Mouse (Mus musculus) MEL (cell line): Measurements from ENCODE around the gene Thada. TPM values are rescaled to one million over a fixed set of nuclear protein-coding genes. Genes with fewer than 3 reads are reported as not detected.

ENCODE experiments used
- DNase-seq: peaks from one replicate; pipeline ENCODE4 v3.0.0; 2011; ENCODE audit warnings: low read depth, low spot score
- H3K27ac ChIP-seq: 2 replicates; pipeline ENCODE4 v1.5.1; 2012; ENCODE audit warnings: low read depth, mild to moderate bottlenecking, control low read depth, low read length, moderate library complexity; ENCODE audit not compliant: control insufficient read depth
- H3K27me3 ChIP-seq, 2 experiments: fragments of 150-350 bp in 1 of 2; sonication (generic) in 1 of 2; 2 replicates each; pipeline ENCODE4 v1.6.1; 2012; ENCODE audit warnings: low read length in 2 of 2, mild to moderate bottlenecking in 2 of 2, improper control_type of control experiment in 1 of 2, moderate library complexity in 1 of 2; ENCODE audit not compliant: insufficient read depth in 2 of 2, control insufficient read depth in 1 of 2
- H3K36me3 ChIP-seq, 2 experiments: 2 replicates each; pipeline ENCODE4 v1.6.1; 2012 to 2014; ENCODE audit warnings: low read length in 2 of 2, improper control_type of control experiment in 1 of 2, inconsistent platforms in 1 of 2, mild to moderate bottlenecking in 1 of 2; ENCODE audit not compliant: insufficient read depth in 2 of 2, control insufficient read depth in 1 of 2
- H3K4me1 ChIP-seq, 2 experiments: fragments of 150-350 bp in 1 of 2; sonication (generic) in 1 of 2; 2 replicates each; pipeline ENCODE4 v1.6.1; 2012; ENCODE audit warnings: low read length in 2 of 2, improper control_type of control experiment in 1 of 2, mild to moderate bottlenecking in 1 of 2; ENCODE audit not compliant: insufficient read depth in 2 of 2, control insufficient read depth in 1 of 2
- H3K4me3 ChIP-seq, 2 experiments: fragments of 150-350 bp in 1 of 2; sonication (generic) in 1 of 2; 2 replicates each; pipeline ENCODE4 v1.5.1; 2012; ENCODE audit warnings: low read depth in 2 of 2, low read length in 2 of 2, mild to moderate bottlenecking in 2 of 2, moderate library complexity in 2 of 2, control low read depth in 1 of 2, improper control_type of control experiment in 1 of 2; ENCODE audit not compliant: control insufficient read depth in 1 of 2, insufficient read depth in 1 of 2
- H3K79me2 ChIP-seq: 2 replicates; pipeline ENCODE4 v1.6.1; 2012; ENCODE audit warnings: mild to moderate bottlenecking, low read length, moderate library complexity; ENCODE audit not compliant: control insufficient read depth, poor library complexity, insufficient read depth
- H3K9ac ChIP-seq: 2 replicates; pipeline ENCODE4 v1.6.1; 2012; ENCODE audit warnings: low read depth, mild to moderate bottlenecking, control low read depth, low read length, moderate library complexity; ENCODE audit not compliant: control insufficient read depth, poor library complexity, severe bottlenecking
- H3K9me3 ChIP-seq: fragments of 150-350 bp; sonication (generic); replicated peaks from 2 replicates; pipeline ENCODE4 v1.6.1; 2012; ENCODE audit warnings: mild to moderate bottlenecking, low read length, improper control_type of control experiment, moderate library complexity; ENCODE audit not compliant: insufficient read depth
- BHLHE40 ChIP-seq: IDR thresholded peaks from 2 replicates; pipeline ENCODE4 v1.6.1; 2012; ENCODE audit warnings: low read depth, mild to moderate bottlenecking, inconsistent platforms, low read length, improper control_type of control experiment, borderline replicate concordance
- CHD1 ChIP-seq: IDR thresholded peaks from 2 replicates; pipeline ENCODE4 v1.6.1; 2012; ENCODE audit warnings: low read depth, mild to moderate bottlenecking, inconsistent platforms, low read length, improper control_type of control experiment
- CHD2 ChIP-seq: IDR thresholded peaks from 2 replicates; pipeline ENCODE4 v1.6.1; 2011; ENCODE audit warnings: low read length, improper control_type of control experiment
- EP300 ChIP-seq, 2 experiments: IDR thresholded peaks; 2 replicates each; pipeline ENCODE4 v1.6.1; 2011; ENCODE audit warnings: improper control_type of control experiment in 2 of 2, low read length in 2 of 2, low read depth in 1 of 2, mild to moderate bottlenecking in 1 of 2
- ETS1 ChIP-seq: IDR thresholded peaks from 2 replicates; pipeline ENCODE4 v1.6.1; 2012; ENCODE audit warnings: low read depth, mild to moderate bottlenecking, inconsistent platforms, low read length, improper control_type of control experiment, moderate library complexity
- GATA1 ChIP-seq: IDR thresholded peaks from 2 replicates; pipeline ENCODE4 v1.6.1; 2011; ENCODE audit warnings: low read depth, low read length, improper control_type of control experiment
- HCFC1 ChIP-seq: IDR thresholded peaks from 2 replicates; pipeline ENCODE4 v1.6.1; 2012; ENCODE audit warnings: low read depth, mild to moderate bottlenecking, inconsistent platforms, low read length, improper control_type of control experiment, moderate library complexity
- KAT2A ChIP-seq: conservative IDR thresholded peaks from 2 replicates; pipeline ENCODE4 v1.6.1; 2012; ENCODE audit warnings: low read depth, low read length, improper control_type of control experiment, inconsistent platforms
- MXI1 ChIP-seq: IDR thresholded peaks from 2 replicates; pipeline ENCODE4 v1.6.1; 2011; ENCODE audit warnings: mild to moderate bottlenecking, low read depth, low read length, improper control_type of control experiment
- MYC ChIP-seq: IDR thresholded peaks from 2 replicates; pipeline ENCODE4 v1.6.1; 2011; ENCODE audit warnings: low read depth, mild to moderate bottlenecking, low read length, improper control_type of control experiment, moderate library complexity
- NELFE ChIP-seq: IDR thresholded peaks from 2 replicates; pipeline ENCODE4 v1.6.1; 2011; ENCODE audit warnings: low read depth, low read length, improper control_type of control experiment
- POLR2AphosphoS5 ChIP-seq: IDR thresholded peaks from 2 replicates; pipeline ENCODE4 v1.6.1; 2012; ENCODE audit warnings: low read depth, borderline replicate concordance, mild to moderate bottlenecking, inconsistent platforms, low read length, moderate library complexity, mixed read lengths
- SIN3A ChIP-seq: IDR thresholded peaks from 2 replicates; pipeline ENCODE4 v1.6.1; 2012; ENCODE audit warnings: low read length, improper control_type of control experiment, inconsistent platforms
- TCF12 ChIP-seq: IDR thresholded peaks from 2 replicates; pipeline ENCODE4 v1.6.1; 2014; ENCODE audit warnings: low read depth, mild to moderate bottlenecking, inconsistent platforms, low read length, improper control_type of control experiment, moderate library complexity
- USF1 ChIP-seq: IDR thresholded peaks from 2 replicates; pipeline ENCODE4 v1.6.1; 2014; ENCODE audit warnings: low read depth, mild to moderate bottlenecking, inconsistent platforms, low read length, improper control_type of control experiment, moderate library complexity
- ZNF384 ChIP-seq: IDR thresholded peaks from 2 replicates; pipeline ENCODE4 v1.6.1; 2012; ENCODE audit warnings: low read depth, mild to moderate bottlenecking, inconsistent platforms, low read length, improper control_type of control experiment
- polyA plus RNA-seq, 2 experiments: library from polyadenylated mRNA; stranded (reverse) in 1 of 2; unstranded in 1 of 2; fragments of >175 nt in 1 of 2; fragments of >200 nt in 1 of 2; gene quantifications; 2 replicates each; pipeline versions ENCODE4 v1.2.1 to v1.2.4; 2012; ENCODE audit warnings: low replicate concordance in 2 of 2, low read depth in 1 of 2; ENCODE audit not compliant: insufficient read length in 2 of 2, insufficient read depth in 1 of 2, missing spikeins in 1 of 2
- total RNA-seq: library from RNA; depleted of rRNA; stranded (reverse); fragments of 300-350 nt; gene quantifications from 2 replicates; pipeline ENCODE4 v1.2.3, GENCODE M21; 2012

Gene Thada
- total and polyA plus RNA-seq, 3 experiments: 19.8 to 20.6 TPM; not detected in 1

DNA sequence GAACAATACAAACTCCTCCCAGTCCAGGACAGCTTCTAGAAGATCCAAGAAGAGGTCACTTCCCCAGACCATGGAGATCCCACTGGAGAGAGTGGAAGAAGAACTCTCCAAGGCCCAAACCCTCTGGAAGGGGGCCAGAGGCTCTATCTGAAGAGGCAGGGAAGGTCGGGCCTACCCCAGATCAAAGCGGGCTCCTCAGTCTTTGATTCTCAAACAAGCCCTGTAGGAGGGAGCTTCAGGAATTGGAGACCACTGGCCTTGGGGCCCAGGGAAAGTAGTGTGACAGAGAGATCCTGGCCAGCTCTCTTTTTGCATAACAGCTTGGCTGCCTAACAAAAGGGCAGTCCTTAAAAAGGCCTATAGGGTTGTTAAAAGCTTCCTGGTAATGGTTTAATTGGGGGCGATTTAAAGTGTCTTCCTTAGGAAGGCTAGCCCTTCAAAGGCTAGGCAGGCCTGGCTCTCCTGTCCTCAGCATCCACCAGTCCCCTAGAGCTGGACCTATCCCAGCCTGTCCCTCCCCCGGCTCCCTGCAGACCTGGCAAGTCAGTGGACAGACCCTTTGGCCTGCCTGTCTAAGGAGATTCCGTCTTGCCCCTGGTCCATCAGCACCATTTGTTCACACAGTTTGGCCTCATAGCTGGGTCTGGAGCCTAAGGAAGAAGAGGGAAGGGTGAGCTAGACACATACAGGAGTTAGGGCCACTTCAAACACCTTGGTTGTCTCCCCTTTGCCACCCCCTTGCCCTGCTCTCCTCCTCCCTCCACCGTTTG lies 313.6 kb downstream of the Thada start:
- DNase-seq: peak; percentile 40
- H3K9ac ChIP-seq: peak overlapping the region; percentile 61
- peak overlapping the region; percentile 95 for H3K27ac ChIP-seq

DNA sequence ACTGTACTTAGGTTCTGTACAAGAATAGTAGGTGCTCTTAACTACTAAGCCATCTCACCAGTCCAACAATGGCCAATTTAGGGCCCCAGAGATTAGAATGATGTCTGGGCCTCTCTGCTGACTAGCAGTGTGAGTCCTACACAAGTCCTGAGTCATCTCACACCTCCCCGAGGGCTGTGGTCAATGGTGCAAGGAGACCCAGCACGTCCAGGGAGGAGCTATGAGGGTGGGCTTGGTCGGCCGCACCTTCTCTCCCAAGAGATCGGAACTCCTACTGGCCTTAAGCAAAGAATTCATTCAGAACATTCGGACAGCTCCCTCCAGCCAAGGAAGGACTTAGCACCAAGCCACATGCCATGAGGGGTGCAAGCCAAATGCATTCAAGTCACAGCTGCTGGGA lies 314.7 kb downstream of the Thada start:
- Histone ChIP-seq H3K36me3 (peaks cover 0 to 73% of the 10 kb centered on the region in 2 experiments; a peak in 2 of 4 replicates), H3K9ac (no peak overlapping the region), H3K4me3 (no peak overlapping the region)

More for the DNA sequence above, 313.6 kb downstream of the Thada start:
- Histone ChIP-seq H3K9me3 (no peaks in the 10 kb centered on the region), H3K79me2 (peaks cover 11% of the 10 kb centered on the region; the same call in 1 of the 2 replicates), H3K4me1 (peaks cover 44 to 80% of the 10 kb centered on the region in 2 experiments), H3K27me3 (no peaks in the 10 kb centered on the region), H3K4me3 (no peak overlapping the region; a peak in 1 of 4 replicates), H3K36me3 (peaks cover 0 to 72% of the 10 kb centered on the region in 2 experiments; a peak in 2 of 4 replicates)
- peak; percentile 23; the same call in 1 of the 2 replicates for TF ChIP-seq NELFE
- TF ChIP-seq ETS1: no peak
- no peak for TF ChIP-seq CHD2
- no peak for TF ChIP-seq GATA1
- 0 out of 2 replicates have a peak, but pooled peaks have one; percentile 8 for TF ChIP-seq SIN3A
- 0 out of 2 replicates have a peak, but pooled peaks have one; percentile 26 for TF ChIP-seq MXI1
- no peak for TF ChIP-seq ZNF384
- 0 out of 2 replicates have a peak, but pooled peaks have one; percentile 34 for TF ChIP-seq CHD1
- peak; percentile 11; the same call in 1 of the 2 replicates for TF ChIP-seq HCFC1
- no peak for TF ChIP-seq POLR2AphosphoS5
- no peak for TF ChIP-seq KAT2A
- TF ChIP-seq TCF12: no peak
- TF ChIP-seq USF1: no peak

More for the DNA sequence above, 314.7 kb downstream of the Thada start:
- DNase-seq: peak; percentile 39
- H3K27ac ChIP-seq: peak overlapping the region; percentile 95; the same call in 1 of the 2 replicates
- peaks cover 18% of the 10 kb centered on the region for H3K79me2 ChIP-seq
- no peaks in the 10 kb centered on the region for H3K27me3 ChIP-seq
- no peak for TF ChIP-seq EP300 (IDR thresholded peaks at IDR 0.05; ENCODE audit: low read depth in 1 of 2, low read length in 2 of 2)
- TF ChIP-seq BHLHE40: no peak
- no peak for TF ChIP-seq CHD2
- no peak for TF ChIP-seq MYC
- H3K9me3 ChIP-seq: no peaks in the 10 kb centered on the region
- peaks cover 43 to 81% of the 10 kb centered on the region in 2 experiments for H3K4me1 ChIP-seq
